Mouse (Mus musculus): ENCODE results near the gene Susd6. TPM values are rescaled to one million over a fixed set of nuclear protein-coding genes. Genes with fewer than 3 reads are reported as not detected.

Gene Susd6
- total RNA-seq, 2 experiments from 2014 or later: 23.8 to 24.0 TPM

GRCm38 (mm10) chr12:80828020-80828419 is 37.7 kb downstream of the Susd6 start:
- intact Hi-C loops (cut with DNase I): loop anchor here (5.0 kb wide), 1 partner anchor 34 kb away; no protein-coding TSS in a partner anchor

GRCm38 (mm10) chr12:80828951-80829350 is 38.6 kb downstream of the Susd6 start:
- intact Hi-C loops (cut with DNase I): loop anchor here (5.0 kb wide), 1 partner anchor 33 kb away; no protein-coding TSS in a partner anchor
- no peak for DNase-seq (ENCODE audit: extremely low spot score in 1 of 2, low spot score in 2 of 2)

More at GRCm38 (mm10) chr12:80828020-80828419, 37.7 kb downstream of the Susd6 start:
- no peak for DNase-seq (ENCODE audit: extremely low spot score in 1 of 2, low spot score in 2 of 2)

GRCm38 (mm10) chr12:80830211-80830610 is 39.9 kb downstream of the Susd6 start:
- intact Hi-C loops (cut with DNase I): no loop called here
- DNase-seq (ENCODE audit: extremely low spot score in 1 of 2, low spot score in 2 of 2): no peak

DNA sequence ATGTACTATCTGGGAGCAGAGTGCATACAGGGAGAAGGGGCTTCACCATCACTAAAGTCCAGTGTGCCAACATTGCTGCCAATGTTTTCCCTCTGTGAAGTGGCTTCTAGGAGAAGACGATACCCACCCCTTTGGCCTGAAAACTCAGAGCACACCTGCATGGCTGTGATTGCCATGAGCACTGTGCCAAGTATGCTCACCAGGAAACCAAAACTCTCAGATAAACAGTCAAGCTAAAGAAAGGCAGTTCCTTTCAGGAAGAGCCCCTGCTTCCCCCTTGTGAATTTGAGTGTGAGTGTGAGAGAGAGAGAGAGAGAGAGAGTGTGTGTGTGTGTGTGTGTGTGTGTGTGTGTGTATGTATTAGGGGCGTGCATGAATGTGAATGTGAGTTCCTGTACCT is 40.5 kb downstream of the Susd6 start:
- intact Hi-C loops (cut with DNase I): no loop called here
- DNase-seq (ENCODE audit: extremely low spot score in 1 of 2, low spot score in 2 of 2): no peak

- intact Hi-C loops (cut with DNase I): no loop called here
- DNase-seq (ENCODE audit: extremely low spot score in 1 of 2, low spot score in 2 of 2): no peak
Observed at GRCm38 (mm10) chr12:80832313-80832712, 42.0 kb downstream of the Susd6 start.

DNA sequence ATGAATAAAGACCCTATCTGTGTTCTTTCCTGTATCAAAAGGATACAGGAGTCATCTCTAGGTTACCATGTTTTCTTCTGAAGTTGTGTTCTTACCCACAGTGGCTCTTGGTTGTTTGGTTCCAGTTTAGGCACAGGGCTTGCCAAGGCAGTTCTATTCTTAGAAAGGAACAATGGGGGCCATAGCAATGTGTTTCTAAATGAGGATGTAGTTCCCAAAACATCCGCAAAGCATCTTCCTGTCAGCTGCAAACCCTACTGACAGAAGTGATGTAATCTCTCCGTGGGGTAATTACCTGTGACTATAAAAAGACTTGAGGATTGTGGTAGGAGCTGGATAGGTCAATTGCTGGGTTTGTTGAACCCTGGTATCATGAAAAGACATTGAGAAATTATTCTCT is 43.2 kb downstream of the Susd6 start:
- no peak for DNase-seq (ENCODE audit: extremely low spot score in 1 of 2, low spot score in 2 of 2)
- intact Hi-C loops (cut with DNase I): no loop called here

DNA sequence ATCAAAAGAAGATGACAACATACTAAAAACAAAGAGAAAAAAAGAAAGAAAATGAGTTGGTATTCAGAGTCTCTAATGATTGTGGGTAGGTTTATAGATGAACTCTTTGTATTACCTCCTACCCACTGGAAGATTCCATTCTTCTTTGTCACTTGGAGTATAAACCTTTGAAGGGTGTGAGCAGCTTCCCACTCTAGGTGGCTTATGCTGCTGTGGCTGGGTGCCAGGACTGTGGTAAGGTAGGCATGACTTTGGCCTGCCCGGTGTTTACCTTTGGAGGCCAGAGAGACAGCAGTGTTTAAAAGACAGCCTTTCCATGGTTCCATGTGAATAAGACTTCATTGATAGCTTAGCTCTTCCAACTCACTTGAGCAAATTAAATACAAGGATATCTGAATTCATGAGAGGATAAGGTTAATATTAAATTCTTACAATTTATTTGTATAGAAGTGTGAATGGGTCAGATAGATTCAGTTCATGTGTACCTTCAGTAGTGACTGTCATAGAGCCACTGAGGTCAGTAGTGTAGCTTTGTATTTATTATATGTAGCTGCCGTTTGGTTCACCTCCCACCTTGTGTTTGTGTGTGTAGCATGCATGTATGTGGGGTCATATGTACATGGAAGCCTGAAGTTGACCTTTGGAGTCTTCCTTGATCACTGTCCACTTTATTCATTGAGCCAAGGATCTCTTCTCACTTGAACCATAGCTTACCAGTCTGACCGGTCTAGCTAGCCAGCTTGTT is 44.0 kb downstream of the Susd6 start:
- intact Hi-C loops (cut with DNase I): no loop called here
- no peak for DNase-seq (ENCODE audit: extremely low spot score in 1 of 2, low spot score in 2 of 2)

DNA sequence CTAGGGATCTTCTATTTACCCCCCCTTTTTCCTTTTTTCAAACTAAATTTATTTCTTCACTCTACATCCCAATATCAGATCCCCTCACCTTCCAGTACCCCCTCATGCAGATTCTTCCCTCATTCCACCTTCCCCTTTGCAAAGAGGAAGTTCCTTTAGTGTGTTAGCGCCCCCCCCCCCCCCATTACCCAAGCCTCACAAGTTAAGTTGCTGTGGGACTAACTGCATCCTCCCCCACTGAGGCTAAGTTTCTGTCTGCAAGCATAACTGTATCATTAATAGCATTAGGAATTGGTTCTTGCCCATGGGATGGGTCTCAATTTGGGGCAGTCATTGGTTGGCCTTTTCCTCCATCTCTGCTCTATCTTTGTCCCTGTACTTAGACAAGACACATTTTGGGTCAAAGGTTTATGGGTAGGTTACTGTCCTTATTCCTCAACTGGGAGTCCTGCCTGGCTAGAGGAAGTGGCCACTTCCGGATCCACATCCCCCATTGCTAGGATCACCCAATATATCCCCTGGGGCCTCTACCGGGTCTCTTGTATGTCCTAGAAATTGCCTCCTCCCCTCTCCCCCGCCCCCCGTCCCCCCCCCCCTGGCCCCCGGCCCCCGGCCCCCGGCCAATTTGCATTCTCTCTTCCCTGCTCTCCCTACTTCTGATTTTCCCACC is 44.7 kb downstream of the Susd6 start:
- intact Hi-C loops (cut with DNase I): no loop called here
- DNase-seq (ENCODE audit: extremely low spot score in 1 of 2, low spot score in 2 of 2): no peak

DNA sequence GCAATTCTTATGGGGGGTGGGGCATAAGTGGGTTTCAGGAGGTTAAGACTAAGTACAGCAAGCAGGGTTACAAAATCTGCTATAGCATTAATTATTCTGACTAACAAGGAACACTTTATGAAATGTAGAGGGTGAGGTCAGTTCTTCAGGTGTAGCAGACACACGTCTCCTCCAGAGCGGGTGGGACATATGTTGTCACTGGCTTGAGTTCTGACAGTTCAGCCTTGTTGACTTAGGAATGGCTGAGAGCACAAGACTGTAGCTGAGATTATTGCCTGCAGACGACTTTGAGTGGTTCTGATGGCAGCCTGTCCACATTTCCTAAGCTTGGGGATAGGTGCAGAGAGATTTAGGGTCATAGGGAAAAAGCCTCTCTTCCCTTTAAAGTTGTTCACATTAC is 47.3 kb downstream of the Susd6 start:
- intact Hi-C loops (cut with DNase I): no loop called here
- DNase-seq (ENCODE audit: extremely low spot score in 1 of 2, low spot score in 2 of 2): no peak

GRCm38 (mm10) chr12:80838271-80838670 is 48.0 kb downstream of the Susd6 start:
- DNase-seq (ENCODE audit: extremely low spot score in 1 of 2, low spot score in 2 of 2): no peak
- intact Hi-C loops (cut with DNase I): no loop called here

DNA sequence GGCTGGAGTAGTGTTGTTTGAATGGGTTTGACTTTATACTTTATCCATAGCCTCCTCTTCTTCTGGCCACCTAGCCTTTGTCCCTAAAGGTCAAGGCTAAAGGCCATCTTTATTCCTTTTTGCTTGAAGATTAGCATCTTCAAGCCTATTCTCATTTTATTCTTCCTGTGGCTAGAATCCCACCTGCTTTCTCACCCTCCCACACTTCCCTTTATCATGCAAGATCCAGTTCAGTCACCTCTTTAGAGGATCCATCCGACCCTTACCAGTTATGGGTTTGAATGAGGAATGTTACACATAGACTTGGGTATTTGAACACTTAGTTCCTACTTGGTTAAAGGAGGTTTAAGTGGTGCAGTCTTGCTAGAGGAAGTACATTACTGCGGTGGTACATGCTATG is 48.5 kb downstream of the Susd6 start:
- intact Hi-C loops (cut with DNase I): no loop called here
- no peak for DNase-seq (ENCODE audit: extremely low spot score in 1 of 2, low spot score in 2 of 2)

GRCm38 (mm10) chr12:80839631-80840030 is 49.3 kb downstream of the Susd6 start:
- DNase-seq (ENCODE audit: extremely low spot score in 1 of 2, low spot score in 2 of 2): no peak
- intact Hi-C loops (cut with DNase I): no loop called here

- intact Hi-C loops (cut with DNase I): no loop called here
Observed at GRCm38 (mm10) chr12:80841618-80842017, 51.3 kb downstream of the Susd6 start.

DNA sequence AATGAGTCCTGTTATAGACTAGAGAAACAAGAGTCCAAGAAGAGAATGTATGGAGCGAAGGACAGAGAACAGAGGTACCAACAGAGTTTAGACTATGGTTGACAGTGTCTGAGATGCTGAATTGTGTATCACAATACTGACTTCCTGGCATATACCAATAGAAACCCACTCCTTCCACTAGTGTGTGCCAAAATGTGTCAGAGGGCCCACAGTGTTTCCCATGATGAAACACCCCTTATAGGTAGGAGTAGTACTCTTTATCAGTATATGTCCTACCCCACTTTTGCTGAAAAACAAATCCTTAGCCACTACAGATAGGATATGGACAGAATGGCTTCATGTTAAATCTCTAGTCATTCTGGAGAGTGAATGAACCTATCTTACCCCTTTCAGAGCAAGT is 52.3 kb downstream of the Susd6 start:
- intact Hi-C loops (cut with DNase I): no loop called here
- no peak for DNase-seq (ENCODE audit: extremely low spot score in 1 of 2, low spot score in 2 of 2)

More at GRCm38 (mm10) chr12:80841618-80842017, 51.3 kb downstream of the Susd6 start:
- DNase-seq (ENCODE audit: extremely low spot score in 1 of 2, low spot score in 2 of 2): no peak

- no peak for DNase-seq (ENCODE audit: extremely low spot score in 1 of 2, low spot score in 2 of 2)
- intact Hi-C loops (cut with DNase I): no loop called here
Observed at GRCm38 (mm10) chr12:80843236-80843635, 52.9 kb downstream of the Susd6 start.

- peak in 1 of 2 experiments; percentile 22 for DNase-seq (ENCODE audit: extremely low spot score in 1 of 2, low spot score in 2 of 2)
- intact Hi-C loops (cut with DNase I): no loop called here
Observed at GRCm38 (mm10) chr12:80843651-80844444, 53.5 kb downstream of the Susd6 start.

GRCm38 (mm10) chr12:80845901-80846300 is 55.6 kb downstream of the Susd6 start:
- intact Hi-C loops (cut with DNase I): no loop called here
- DNase-seq (ENCODE audit: extremely low spot score in 1 of 2, low spot score in 2 of 2): no peak

- intact Hi-C loops (cut with DNase I): no loop called here
- no peak for DNase-seq (ENCODE audit: extremely low spot score in 1 of 2, low spot score in 2 of 2)
Observed at GRCm38 (mm10) chr12:80846861-80847268, 56.6 kb downstream of the Susd6 start.

GRCm38 (mm10) chr12:80852001-80852400 is 61.7 kb downstream of the Susd6 start:
- intact Hi-C loops (cut with DNase I): no loop called here

More at GRCm38 (mm10) chr12:80852001-80852400, 61.7 kb downstream of the Susd6 start:
- no peak for DNase-seq (ENCODE audit: extremely low spot score in 1 of 2, low spot score in 2 of 2)
